Mouse (Mus musculus) heart, embryonic 13.5 days (tissue): Measurements from ENCODE around the gene Selenov. TPM values are rescaled to one million over a fixed set of nuclear protein-coding genes. Genes with fewer than 3 reads are reported as not detected.
"Not testable (repeated sequence)": the region's sequence is repeated elsewhere in the genome, so short reads cannot be mapped to it uniquely, and the experiment has no call there.

Experiments used
- ATAC-seq: fragments of 200-750 bp; cut with Nextera tagmentation; 2 replicates; pipeline ENCODE4 v1.8.0; 2017; ENCODE audit warnings: moderate TSS enrichment; ENCODE audit not compliant: insufficient number of reproducible peaks, low FRiP score, low TSS enrichment; ENCODE audit errors: extremely low read depth
- H3K27ac ChIP-seq: fragments of 300-500 bp; sonication (generic); replicated peaks from 2 replicates; pipeline ENCODE4 v1.5.1; 2015; ENCODE audit warnings: moderate library complexity, mild to moderate bottlenecking, inconsistent platforms
- H3K27me3 ChIP-seq: fragments of 300-500 bp; sonication (generic); replicated peaks from 2 replicates; pipeline ENCODE4 v1.6.1; 2015; ENCODE audit warnings: mild to moderate bottlenecking, inconsistent platforms
- H3K36me3 ChIP-seq: fragments of 300-500 bp; sonication (generic); 2 replicates; pipeline ENCODE4 v1.6.1; 2015; ENCODE audit warnings: mild to moderate bottlenecking, inconsistent platforms
- H3K4me1 ChIP-seq: fragments of 300-500 bp; sonication (generic); 2 replicates; pipeline ENCODE4 v1.6.1; 2015; ENCODE audit warnings: inconsistent platforms
- H3K4me2 ChIP-seq: fragments of 300-500 bp; sonication (generic); 2 replicates; pipeline ENCODE4 v1.6.1; 2015; ENCODE audit warnings: inconsistent platforms, mild to moderate bottlenecking, moderate library complexity
- H3K4me3 ChIP-seq: fragments of 300-500 bp; sonication (generic); 2 replicates; pipeline ENCODE4 v1.5.1; 2015; ENCODE audit warnings: moderate library complexity, mild to moderate bottlenecking, inconsistent platforms
- H3K9ac ChIP-seq: fragments of 300-500 bp; sonication (generic); 2 replicates; pipeline ENCODE4 v1.6.1; 2015; ENCODE audit warnings: inconsistent platforms, mild to moderate bottlenecking, moderate library complexity
- H3K9me3 ChIP-seq: fragments of 300-500 bp; sonication (generic); 2 replicates; pipeline ENCODE4 v1.6.1; 2016; ENCODE audit warnings: inconsistent platforms
- WGBS: fragments of 180-500 bp; shearing (Covaris S2); methylation state at CpG from one replicate; pipeline ENCODE4 v1.1.7; 2015; ENCODE audit warnings: mixed read lengths; 5-methylcytosine and 5-hydroxymethylcytosine counted together
- polyA plus RNA-seq: library from polyadenylated mRNA; unstranded; fragments of >200 nt; fragmentation: Nextera tagmentation; extraction: Ambion mirVana; gene quantifications from 2 replicates; pipeline ENCODE4 v1.2.1, GENCODE M21; 2015

Selenov gene
- polyA plus RNA-seq, 1 experiment from 2014 or later = not detected

- no peaks in the 10 kb centered on the region; the same call in 1 of the 2 replicates for H3K27me3 ChIP-seq
- no peak for ATAC-seq
- no peaks in the 10 kb centered on the region for H3K9me3 ChIP-seq
- no peaks in the 10 kb centered on the region for H3K36me3 ChIP-seq
- H3K4me2 ChIP-seq = no peak overlapping the region
- H3K4me1 ChIP-seq = no peaks in the 10 kb centered on the region
- H3K27ac ChIP-seq = no peak overlapping the region
- no peak overlapping the region for H3K4me3 ChIP-seq
- WGBS = 44% methylated on average over 5 of the region's 5 CpGs
- H3K9ac ChIP-seq = no peak overlapping the region
Observed at GRCm38 (mm10) chr7:28262861-28263260, 28.1 kb downstream of the Selenov start.

GRCm38 (mm10) chr7:28255476-28255875, 35.5 kb downstream of the Selenov start:
- Histone ChIP-seq H3K4me3 (no peak overlapping the region), H3K27ac (no peak overlapping the region), H3K9me3 (peaks cover 6% of the 10 kb centered on the region; the same call in 1 of the 2 replicates), H3K4me1 (no peaks in the 10 kb centered on the region), H3K36me3 (no peaks in the 10 kb centered on the region), H3K4me2 (no peak overlapping the region), H3K9ac (no peak overlapping the region), H3K27me3 (no peaks in the 10 kb centered on the region)
- 79% methylated on average over 6 of the region's 6 CpGs for WGBS
- no peak for ATAC-seq

GRCm38 (mm10) chr7:28254591-28254990, 36.4 kb downstream of the Selenov start:
- no peaks in the 10 kb centered on the region for H3K27me3 ChIP-seq
- no peak overlapping the region for H3K4me3 ChIP-seq
- H3K4me2 ChIP-seq = no peak overlapping the region
- H3K36me3 ChIP-seq = no peaks in the 10 kb centered on the region
- no peak overlapping the region for H3K27ac ChIP-seq
- no peak for ATAC-seq
- 76% methylated on average over 6 of the region's 6 CpGs for WGBS
- no peak overlapping the region for H3K9ac ChIP-seq
- no peaks in the 10 kb centered on the region for H3K4me1 ChIP-seq
- peaks cover 6% of the 10 kb centered on the region; the same call in 1 of the 2 replicates for H3K9me3 ChIP-seq

GRCm38 (mm10) chr7:28251976-28252375, 39.0 kb downstream of the Selenov start:
- WGBS = 81% methylated on average over 17 of the region's 17 CpGs
- no peak overlapping the region for H3K4me3 ChIP-seq
- peaks cover 6% of the 10 kb centered on the region; the same call in 1 of the 2 replicates for H3K9me3 ChIP-seq
- ATAC-seq = no peak
- no peaks in the 10 kb centered on the region for H3K36me3 ChIP-seq
- no peaks in the 10 kb centered on the region for H3K4me1 ChIP-seq
- no peak overlapping the region for H3K4me2 ChIP-seq
- H3K27ac ChIP-seq = no peak overlapping the region
- no peaks in the 10 kb centered on the region for H3K27me3 ChIP-seq
- H3K9ac ChIP-seq = no peak overlapping the region

GRCm38 (mm10) chr7:28248957-28249356, 42.0 kb downstream of the Selenov start:
- 81% methylated on average over 3 of the region's 3 CpGs for WGBS
- H3K9me3 ChIP-seq = no peaks in the 10 kb centered on the region; the same call in 1 of the 2 replicates
- ATAC-seq = no peak

GRCm38 (mm10) chr7:28243943-28244342, 47.0 kb downstream of the Selenov start:
- H3K27me3 ChIP-seq, H3K9ac ChIP-seq, H3K4me2 ChIP-seq, H3K27ac ChIP-seq, ATAC-seq, H3K4me3 ChIP-seq, H3K4me1 ChIP-seq, H3K9me3 ChIP-seq, H3K36me3 ChIP-seq: not testable (repeated sequence)
- 60% methylated on average over 2 of the region's 2 CpGs for WGBS

More at GRCm38 (mm10) chr7:28248957-28249356, 42.0 kb downstream of the Selenov start:
- Histone ChIP-seq H3K36me3 (no peaks in the 10 kb centered on the region), H3K27me3 (no peaks in the 10 kb centered on the region), H3K4me3 (no peak overlapping the region), H3K4me2 (no peak overlapping the region), H3K27ac (no peak overlapping the region), H3K9ac (no peak overlapping the region), H3K4me1 (no peaks in the 10 kb centered on the region)

Other genes with a start within 250 kb of the Selenov start
- 232 and 244 TPM in 2 replicates for gene Psmc4, start 241.1 kb downstream of the Selenov start, polyA plus RNA-seq
- 0.11 TPM in 1 of 2 replicates, not detected in the other for gene Fcgbp, start 219.9 kb downstream of the Selenov start, polyA plus RNA-seq
- gene 9530053A07Rik, start 161.7 kb downstream of the Selenov start, polyA plus RNA-seq = 0.05 TPM in 1 of 2 replicates, not detected in the other
- gene Fbl, start 121.5 kb downstream of the Selenov start, polyA plus RNA-seq = 81.3 and 86.7 TPM in 2 replicates
- 8.8 and 9.0 TPM in 2 replicates for gene Dyrk1b, start 111.7 kb downstream of the Selenov start, polyA plus RNA-seq
- 1.1 and 1.2 TPM in 2 replicates for gene Eid2, start 23.3 kb downstream of the Selenov start, polyA plus RNA-seq
- gene Eid2b, start 13.4 kb downstream of the Selenov start, polyA plus RNA-seq = 7.4 and 7.6 TPM in 2 replicates
- 0.05 and 0.19 TPM in 2 replicates for gene Dll3, start 11.1 kb upstream of the Selenov start, polyA plus RNA-seq
- gene Timm50, start 20.9 kb upstream of the Selenov start, polyA plus RNA-seq = 114 and 131 TPM in 2 replicates
- 60.1 and 62.3 TPM in 2 replicates for gene Supt5, start 47.6 kb upstream of the Selenov start, polyA plus RNA-seq
- gene Rps16, start 59.5 kb upstream of the Selenov start, polyA plus RNA-seq = 599 and 651 TPM in 2 replicates
- 43.5 and 49.3 TPM in 2 replicates for gene Plekhg2, start 81.4 kb upstream of the Selenov start, polyA plus RNA-seq
- gene Zfp36, start 89.1 kb upstream of the Selenov start, polyA plus RNA-seq = 11.9 and 13.6 TPM in 2 replicates
- gene Med29, start 101.5 kb upstream of the Selenov start, polyA plus RNA-seq = 49.9 and 54.2 TPM in 2 replicates
- gene Paf1, start 101.8 kb upstream of the Selenov start, polyA plus RNA-seq = 73.4 and 75.1 TPM in 2 replicates
- gene Gmfg, start 146.3 kb upstream of the Selenov start, polyA plus RNA-seq = 6.9 and 8.4 TPM in 2 replicates
- gene Lrfn1, start 160.8 kb upstream of the Selenov start, polyA plus RNA-seq = 0.94 and 1.1 TPM in 2 replicates
- not detected in 2 replicates for gene Ifnl2, start 219.3 kb upstream of the Selenov start, polyA plus RNA-seq
- not detected in 2 replicates for gene Ifnl3, start 231.7 kb upstream of the Selenov start, polyA plus RNA-seq
- not detected in 2 replicates for gene Sycn, start 249.7 kb upstream of the Selenov start, polyA plus RNA-seq